Mouse (Mus musculus) heart, adult 9 months (tissue): Measurements from ENCODE around the gene 2200002J24Rik.
"Not testable (repeated sequence)": the region's sequence is repeated elsewhere in the genome, so short reads cannot be mapped to it uniquely, and the experiment has no call there.

ENCODE experiments used
- DNase-seq, 2 experiments: peaks; one replicate each; pipeline ENCODE4 v3.0.0; 2022; ENCODE audit warnings: low spot score in 2 of 2

Gene 2200002J24Rik

DNA sequence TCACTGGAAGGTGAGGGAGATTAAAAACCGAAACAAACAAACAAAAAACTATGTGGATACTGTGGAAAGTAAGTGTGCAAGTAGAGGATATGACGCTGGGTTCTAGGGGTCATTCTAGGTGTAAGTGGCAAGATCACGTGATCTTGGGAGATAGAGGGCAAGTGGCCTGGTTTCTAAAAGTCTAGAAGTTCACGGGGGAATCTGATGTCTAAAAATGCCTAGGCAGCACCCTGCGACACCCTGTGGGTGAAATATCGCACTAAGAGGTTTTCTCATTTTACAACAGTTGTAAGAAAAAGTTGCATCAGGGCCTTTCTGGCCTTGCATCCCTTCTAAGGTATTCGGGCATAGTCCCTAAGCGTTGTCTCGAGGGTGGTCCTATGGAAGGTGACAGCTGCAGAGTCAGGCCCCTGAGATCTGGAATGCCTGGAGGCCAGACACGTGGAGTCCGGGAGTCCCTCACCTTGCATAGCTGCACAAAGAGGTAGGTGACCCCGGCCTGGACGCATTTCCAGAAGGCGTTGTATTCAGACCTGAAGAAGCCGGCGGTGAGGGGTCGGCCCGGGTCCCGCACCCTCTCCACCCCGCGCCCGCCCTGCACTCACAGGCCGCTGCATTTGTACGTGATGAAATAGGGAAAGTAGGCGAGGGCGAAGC lies 30.1 kb downstream of the 2200002J24Rik start:
- no peak for DNase-seq

DNA sequence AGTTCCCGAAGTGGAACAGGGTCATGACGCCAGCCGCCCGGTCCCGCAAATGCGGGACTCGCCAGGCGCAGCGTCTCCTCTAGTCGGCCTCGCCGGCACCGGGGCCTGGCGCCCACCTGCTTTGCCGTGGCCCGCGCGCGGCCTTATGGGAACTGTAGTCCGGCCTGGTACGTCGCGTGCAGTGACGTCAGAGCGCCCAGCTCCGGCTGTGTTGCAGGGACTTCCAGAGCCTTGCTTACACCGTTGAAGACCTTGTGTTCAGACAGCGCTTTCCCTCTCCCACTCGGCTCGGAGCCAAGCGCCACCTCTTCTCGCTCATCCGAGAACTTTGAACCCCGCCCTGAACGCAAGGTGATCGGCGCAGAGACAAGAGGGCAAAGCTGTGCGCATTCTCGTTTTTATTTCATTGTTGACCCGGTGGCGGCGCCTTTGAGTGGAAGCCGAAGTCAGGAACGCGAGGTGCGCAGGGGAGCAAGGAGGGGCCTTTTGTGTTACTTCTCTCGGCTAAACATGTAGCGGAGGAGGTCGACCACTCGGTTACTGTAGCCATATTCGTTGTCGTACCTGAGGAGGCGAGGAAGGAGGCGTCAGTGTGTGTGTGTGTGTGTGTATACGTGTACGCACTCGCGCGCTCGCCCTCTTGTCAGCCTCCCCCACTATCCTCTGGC lies 30.8 kb downstream of the 2200002J24Rik start, which contains the start of gene Tmem147:
Gene Tmem147, minus strand, starts transcription at position 145 of the 668 bp plus-strand sequence.
- DNase-seq = peak; percentile 93 to 96

DNA sequence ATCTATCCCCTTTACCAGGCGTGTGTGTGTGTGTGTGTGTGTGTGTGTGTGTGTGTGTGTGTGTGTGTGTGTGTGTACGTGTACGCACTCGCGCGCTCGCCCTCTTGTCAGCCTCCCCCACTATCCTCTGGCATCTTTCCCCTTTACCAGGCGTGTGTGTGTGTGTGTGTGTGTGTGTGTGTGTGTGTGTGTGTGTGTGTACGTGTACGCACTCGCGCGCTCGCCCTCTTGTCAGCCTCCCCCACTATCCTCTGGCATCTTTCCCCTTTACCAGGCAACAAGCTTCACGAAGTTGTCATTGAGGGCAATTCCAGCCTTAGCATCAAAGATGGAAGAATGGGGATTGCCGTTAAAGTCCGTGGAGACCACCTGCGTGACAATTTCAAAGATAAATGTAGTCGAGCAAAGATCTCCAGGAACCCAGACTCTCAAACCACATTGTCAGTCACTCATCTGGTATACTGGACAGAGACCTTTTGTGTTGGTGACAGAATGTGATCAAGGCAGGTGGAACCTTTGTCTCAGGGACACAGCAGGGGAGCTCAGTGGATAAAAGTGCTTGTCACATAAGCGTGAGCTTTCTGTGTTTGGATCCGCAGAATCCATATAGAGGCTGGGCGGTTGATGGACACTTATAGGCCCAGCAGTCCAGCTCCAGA lies 31.5 kb downstream of the 2200002J24Rik start:
- not testable (repeated sequence) for DNase-seq

DNA sequence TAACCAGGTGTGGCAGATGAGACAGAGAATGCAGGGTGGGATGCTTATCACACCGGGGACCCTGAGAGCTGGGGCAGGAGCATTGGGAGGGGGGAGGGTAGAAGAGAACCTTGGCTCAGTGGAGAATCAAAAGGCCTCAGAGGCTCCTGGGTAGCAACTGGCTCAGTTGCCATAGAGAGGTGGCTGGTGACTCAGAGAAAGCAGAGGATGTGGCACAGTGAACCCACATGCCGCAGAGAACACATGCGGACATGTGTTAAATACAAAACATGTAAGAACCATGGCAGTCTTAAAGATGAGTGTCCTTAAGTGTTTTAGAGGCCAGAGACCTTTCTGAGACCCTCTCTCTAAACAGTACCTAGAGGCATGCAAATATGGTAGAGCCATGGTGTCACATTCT lies 37.5 kb downstream of the 2200002J24Rik start:
- DNase-seq = no peak

DNA sequence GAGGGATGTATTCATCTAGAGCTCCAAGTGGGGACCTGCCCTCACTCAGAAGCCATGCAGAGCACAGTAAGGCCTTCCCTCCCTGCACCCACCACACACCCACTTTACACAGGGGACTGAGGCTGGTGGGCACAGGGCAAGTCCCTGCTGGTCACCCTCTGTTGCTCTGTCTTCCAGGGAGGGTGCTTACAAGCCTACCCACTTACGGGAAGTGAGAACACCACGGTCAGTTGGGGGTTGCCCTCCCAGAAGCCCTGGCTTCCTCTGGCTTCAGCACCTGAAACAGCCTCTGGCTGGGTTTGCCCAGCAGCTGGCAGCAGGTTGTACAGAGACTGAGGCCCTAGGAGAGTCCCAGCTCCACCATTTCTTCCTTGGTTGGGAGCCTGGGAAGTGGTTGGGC lies 43.8 kb downstream of the 2200002J24Rik start:
- not testable (repeated sequence) for DNase-seq

DNA sequence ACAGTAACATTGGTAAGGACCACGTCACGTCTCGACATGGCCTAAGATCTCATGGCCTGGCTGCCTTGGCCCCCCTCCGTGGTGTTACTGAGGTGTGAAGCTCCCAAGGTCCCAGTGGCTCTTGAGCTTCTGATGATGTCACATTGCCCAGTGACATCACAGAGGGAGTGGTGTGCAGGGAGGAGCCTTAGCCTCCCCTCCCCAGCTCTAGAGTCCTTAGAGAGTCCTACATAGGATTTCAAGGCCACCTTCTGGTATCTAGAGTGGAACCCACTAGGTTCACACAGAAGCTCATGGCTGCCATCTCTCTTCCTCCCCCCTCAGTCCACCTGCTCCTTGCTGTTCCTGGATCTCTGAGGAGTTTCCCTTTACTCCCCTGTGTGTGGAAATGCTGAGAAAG lies 44.9 kb downstream of the 2200002J24Rik start, which contains the start of gene Gapdhs:
Gene Gapdhs, minus strand, starts transcription at position 65 of the 400 bp plus-strand sequence.
- not testable (repeated sequence) for DNase-seq

DNA sequence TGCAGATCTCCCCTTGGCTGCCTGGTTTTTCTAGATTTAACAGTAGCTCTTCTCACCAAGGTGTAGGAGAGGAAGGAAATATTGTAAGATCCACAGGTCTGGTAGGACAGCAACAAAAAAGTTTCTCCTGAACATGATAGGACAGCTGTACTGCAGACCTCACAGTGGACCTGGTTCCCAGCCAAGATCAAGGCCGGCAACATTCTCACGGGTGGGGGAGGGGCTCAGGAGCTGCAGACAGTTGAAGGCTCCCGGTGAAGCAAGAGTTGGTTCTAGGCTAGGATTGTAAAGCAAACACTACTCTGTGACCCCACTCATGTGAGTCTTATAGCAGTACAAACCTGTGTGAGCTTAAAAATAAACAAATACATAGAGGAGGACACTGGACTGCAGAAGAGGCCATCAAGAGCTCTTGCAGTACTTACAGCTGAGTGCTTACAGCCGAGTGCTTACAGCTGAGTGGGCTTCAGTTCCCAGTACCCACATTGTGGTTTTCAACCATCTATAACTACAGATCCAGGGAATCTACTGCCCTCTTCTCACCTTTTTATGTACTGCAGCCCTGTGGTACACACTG lies 45.4 kb downstream of the 2200002J24Rik start:
- DNase-seq = no peak

DNA sequence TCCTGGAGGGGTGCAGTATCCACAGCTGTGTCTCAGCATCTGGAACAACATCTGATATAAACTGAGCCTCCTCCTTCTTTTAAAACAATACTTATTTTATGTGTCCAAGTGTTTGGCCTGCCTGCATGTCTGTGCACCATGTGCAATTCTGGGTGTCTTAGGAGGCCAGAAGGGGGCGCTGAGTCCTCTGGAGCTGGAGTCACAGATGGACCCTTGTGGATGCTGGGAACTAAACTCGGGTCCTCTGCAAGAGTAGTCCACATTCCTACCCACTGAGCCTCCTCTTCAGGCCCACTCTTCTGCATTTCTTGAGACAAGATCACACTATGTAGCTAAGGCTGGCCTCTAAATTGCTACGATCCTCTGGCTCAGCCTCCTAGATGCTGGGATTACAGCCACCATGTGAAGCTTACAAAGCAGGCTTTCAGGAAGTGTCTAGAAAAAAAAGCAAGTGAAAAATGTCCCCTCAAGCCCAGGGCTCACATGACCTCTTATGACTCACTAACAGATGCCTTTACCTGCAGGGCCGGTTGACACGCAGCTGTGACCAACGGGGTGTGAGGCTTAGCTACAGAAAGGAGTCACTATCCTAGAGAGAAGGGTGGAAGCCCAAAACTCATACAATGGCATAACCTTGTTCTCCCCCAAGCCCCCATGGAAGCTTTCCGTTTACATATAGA lies 48.9 kb downstream of the 2200002J24Rik start:
- DNase-seq = no peak
